Mouse (Mus musculus): Measurements from ENCODE around the gene Nup93.
A peak's percentile ranks its signal among the peaks of the same experiment; 100 is the strongest.

DNA sequence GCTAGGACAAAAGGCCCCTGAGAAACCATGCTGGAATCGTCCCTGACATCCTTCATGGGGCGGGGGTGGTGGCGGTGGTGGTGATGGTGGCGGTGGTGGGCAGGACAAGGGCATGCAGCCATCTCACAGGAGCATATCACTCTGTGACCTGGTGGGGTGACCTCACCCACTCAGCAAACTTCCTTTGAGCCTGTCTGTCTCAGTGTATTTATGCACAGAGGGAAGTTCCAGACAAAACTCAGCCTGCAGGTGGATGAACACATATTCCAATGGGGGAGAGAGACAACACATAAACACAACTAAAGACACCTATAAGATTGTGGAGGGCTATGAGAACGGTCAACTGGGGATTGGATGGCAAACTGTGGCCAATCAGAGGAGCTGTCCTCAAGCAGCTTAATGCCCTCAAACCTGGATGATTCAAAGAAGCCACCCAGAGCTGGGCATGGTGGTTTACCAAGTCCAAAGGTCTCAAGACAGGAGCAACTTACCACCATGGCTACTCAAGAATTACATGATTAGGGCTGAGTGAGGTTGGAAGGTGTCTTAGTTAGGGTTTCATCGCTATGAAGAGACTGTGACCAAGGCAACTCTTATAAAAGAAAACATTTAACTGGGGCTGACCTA lies 150.4 kb downstream of the Nup93 start:
- peak; percentile 22; the same call in 1 of the 2 replicates for TF ChIP-seq NELFE (IDR thresholded peaks at IDR 0.05; ENCODE audit: low read depth, low read length)
- TF ChIP-seq E2F4 (IDR thresholded peaks at IDR 0.05; ENCODE audit: insufficient replicate concordance, low read depth, low read length), result no peak
- TF ChIP-seq ZNF384 (IDR thresholded peaks at IDR 0.05; ENCODE audit: low read depth, low read length), result no peak
- no peak for TF ChIP-seq USF2 (conservative IDR thresholded peaks at IDR 0.05; ENCODE audit: low read depth, low read length)
- TF ChIP-seq POLR2A (IDR thresholded peaks at IDR 0.05; ENCODE audit: low read depth, low read length), result no peak
- no peak for TF ChIP-seq MAZ (IDR thresholded peaks at IDR 0.05; ENCODE audit: low read depth, low read length)
- no peak for TF ChIP-seq NRF1 (IDR thresholded peaks at IDR 0.05; ENCODE audit: low read depth, low read length)
- no peak for TF ChIP-seq CTCF (conservative IDR thresholded peaks at IDR 0.05 in 1 of 2, IDR thresholded peaks at IDR 0.05 in 1 of 2; ENCODE audit: low read depth in 2 of 2, low read length in 2 of 2)
- TF ChIP-seq SMC3 (IDR thresholded peaks at IDR 0.05; ENCODE audit: low read depth, low read length), result no peak
- TF ChIP-seq MAFK (IDR thresholded peaks at IDR 0.05; ENCODE audit: insufficient replicate concordance, low read length), result no peak
- TF ChIP-seq ETS1 (conservative IDR thresholded peaks at IDR 0.05; ENCODE audit: low read depth, low read length), result no peak
- no peak for TF ChIP-seq EP300 (IDR thresholded peaks at IDR 0.05; ENCODE audit: low read length)
- no peak for TF ChIP-seq JUN (IDR thresholded peaks at IDR 0.05; ENCODE audit: insufficient read depth, low read depth, low read length)
